Mouse (Mus musculus) MEL (cell line): ENCODE measurements at regions not wholly inside any gene's neighbourhood (a gene's known extent, or its start where the extent isn't known, plus 50 kb on each side); places are given as distances from the start of the nearest gene placed in this dataset.

Experiments
- DNase-seq: peaks from one replicate; pipeline ENCODE4 v3.0.0; 2011; ENCODE audit warnings: low read depth, low spot score
- H3K27ac ChIP-seq: 2 replicates; pipeline ENCODE4 v1.5.1; 2012; ENCODE audit warnings: low read depth, mild to moderate bottlenecking, control low read depth, low read length, moderate library complexity; ENCODE audit not compliant: control insufficient read depth
- H3K27me3 ChIP-seq, 2 experiments: fragments of 150-350 bp in 1 of 2; sonication (generic) in 1 of 2; 2 replicates each; pipeline ENCODE4 v1.6.1; 2012; ENCODE audit warnings: low read length in 2 of 2, mild to moderate bottlenecking in 2 of 2, improper control_type of control experiment in 1 of 2, moderate library complexity in 1 of 2; ENCODE audit not compliant: insufficient read depth in 2 of 2, control insufficient read depth in 1 of 2
- H3K36me3 ChIP-seq, 2 experiments: 2 replicates each; pipeline ENCODE4 v1.6.1; 2012 to 2014; ENCODE audit warnings: low read length in 2 of 2, improper control_type of control experiment in 1 of 2, inconsistent platforms in 1 of 2, mild to moderate bottlenecking in 1 of 2; ENCODE audit not compliant: insufficient read depth in 2 of 2, control insufficient read depth in 1 of 2
- H3K4me1 ChIP-seq, 2 experiments: fragments of 150-350 bp in 1 of 2; sonication (generic) in 1 of 2; 2 replicates each; pipeline ENCODE4 v1.6.1; 2012; ENCODE audit warnings: low read length in 2 of 2, improper control_type of control experiment in 1 of 2, mild to moderate bottlenecking in 1 of 2; ENCODE audit not compliant: insufficient read depth in 2 of 2, control insufficient read depth in 1 of 2
- H3K4me3 ChIP-seq, 2 experiments: fragments of 150-350 bp in 1 of 2; sonication (generic) in 1 of 2; 2 replicates each; pipeline ENCODE4 v1.5.1; 2012; ENCODE audit warnings: low read depth in 2 of 2, low read length in 2 of 2, mild to moderate bottlenecking in 2 of 2, moderate library complexity in 2 of 2, control low read depth in 1 of 2, improper control_type of control experiment in 1 of 2; ENCODE audit not compliant: control insufficient read depth in 1 of 2, insufficient read depth in 1 of 2
- H3K79me2 ChIP-seq: 2 replicates; pipeline ENCODE4 v1.6.1; 2012; ENCODE audit warnings: mild to moderate bottlenecking, low read length, moderate library complexity; ENCODE audit not compliant: control insufficient read depth, poor library complexity, insufficient read depth
- H3K9ac ChIP-seq: 2 replicates; pipeline ENCODE4 v1.6.1; 2012; ENCODE audit warnings: low read depth, mild to moderate bottlenecking, control low read depth, low read length, moderate library complexity; ENCODE audit not compliant: control insufficient read depth, poor library complexity, severe bottlenecking
- H3K9me3 ChIP-seq: fragments of 150-350 bp; sonication (generic); replicated peaks from 2 replicates; pipeline ENCODE4 v1.6.1; 2012; ENCODE audit warnings: mild to moderate bottlenecking, low read length, improper control_type of control experiment, moderate library complexity; ENCODE audit not compliant: insufficient read depth
- CTCF ChIP-seq, 3 experiments: IDR thresholded peaks in 2 of 3; conservative IDR thresholded peaks in 1 of 3; 2 replicates each; pipeline ENCODE4 v1.5.1; 2011 to 2012; ENCODE audit warnings: low read length in 3 of 3, low read depth in 2 of 3, mild to moderate bottlenecking in 2 of 3, improper control_type of control experiment in 1 of 3, inconsistent platforms in 1 of 3, mixed read lengths in 1 of 3, moderate library complexity in 1 of 3; ENCODE audit not compliant: control insufficient read depth in 1 of 3, insufficient read depth in 1 of 3, poor library complexity in 1 of 3, severe bottlenecking in 1 of 3
- ELF1 ChIP-seq: IDR thresholded peaks from 2 replicates; pipeline ENCODE4 v1.6.1; 2014; ENCODE audit warnings: low read depth, mild to moderate bottlenecking, inconsistent platforms, low read length, improper control_type of control experiment, moderate library complexity
- ETS1 ChIP-seq: IDR thresholded peaks from 2 replicates; pipeline ENCODE4 v1.6.1; 2012; ENCODE audit warnings: low read depth, mild to moderate bottlenecking, inconsistent platforms, low read length, improper control_type of control experiment, moderate library complexity
- GATA1 ChIP-seq: IDR thresholded peaks from 2 replicates; pipeline ENCODE4 v1.6.1; 2011; ENCODE audit warnings: low read depth, low read length, improper control_type of control experiment
- MAFK ChIP-seq: IDR thresholded peaks from 2 replicates; pipeline ENCODE4 v1.6.1; 2011; ENCODE audit warnings: low read depth, mild to moderate bottlenecking, low read length, improper control_type of control experiment, borderline replicate concordance
- MAZ ChIP-seq: IDR thresholded peaks from 2 replicates; pipeline ENCODE4 v1.6.1; 2012; ENCODE audit warnings: low read depth, mild to moderate bottlenecking, inconsistent platforms, low read length, improper control_type of control experiment
- MYB ChIP-seq: IDR thresholded peaks from 2 replicates; pipeline ENCODE4 v1.6.1; 2011; ENCODE audit warnings: mild to moderate bottlenecking, low read depth, low read length, improper control_type of control experiment
- NELFE ChIP-seq: IDR thresholded peaks from 2 replicates; pipeline ENCODE4 v1.6.1; 2011; ENCODE audit warnings: low read depth, low read length, improper control_type of control experiment
- NRF1 ChIP-seq: IDR thresholded peaks from 2 replicates; pipeline ENCODE4 v1.6.1; 2014; ENCODE audit warnings: low read depth, mild to moderate bottlenecking, inconsistent platforms, low read length, improper control_type of control experiment, moderate library complexity; ENCODE audit not compliant: poor library complexity, insufficient read depth, severe bottlenecking
- POLR2A ChIP-seq, 2 experiments: IDR thresholded peaks; 2 replicates each; pipeline ENCODE4 v1.6.1; 2011 to 2012; ENCODE audit warnings: low read length in 2 of 2, mild to moderate bottlenecking in 2 of 2, control low read depth in 1 of 2, improper control_type of control experiment in 1 of 2, low read depth in 1 of 2, moderate library complexity in 1 of 2; ENCODE audit not compliant: control insufficient read depth in 1 of 2, insufficient read depth in 1 of 2, poor library complexity in 1 of 2
- SMC3 ChIP-seq: IDR thresholded peaks from 2 replicates; pipeline ENCODE4 v1.6.1; 2011; ENCODE audit warnings: low read depth, low read length, improper control_type of control experiment
- UBTF ChIP-seq: IDR thresholded peaks from 2 replicates; pipeline ENCODE4 v1.6.1; 2012; ENCODE audit warnings: low read depth, mild to moderate bottlenecking, inconsistent platforms, low read length, improper control_type of control experiment, moderate library complexity, borderline replicate concordance; ENCODE audit not compliant: insufficient read depth
- USF1 ChIP-seq: IDR thresholded peaks from 2 replicates; pipeline ENCODE4 v1.6.1; 2014; ENCODE audit warnings: low read depth, mild to moderate bottlenecking, inconsistent platforms, low read length, improper control_type of control experiment, moderate library complexity
- ZMIZ1 ChIP-seq: IDR thresholded peaks from 2 replicates; pipeline ENCODE4 v1.6.1; 2012; ENCODE audit warnings: low read depth, mild to moderate bottlenecking, inconsistent platforms, low read length, improper control_type of control experiment, moderate library complexity

GRCm38 (mm10) chr1:78980051-78980450 is 163.5 kb downstream of the Kcne4 start:
- Histone ChIP-seq H3K27ac (no peak overlapping the region), H3K79me2 (no peaks in the 10 kb centered on the region), H3K9ac (no peak overlapping the region), H3K4me3 (no peak overlapping the region), H3K27me3 (no peaks in the 10 kb centered on the region), H3K36me3 (no peaks in the 10 kb centered on the region), H3K4me1 (no peaks in the 10 kb centered on the region), H3K9me3 (no peaks in the 10 kb centered on the region)
- no peak for TF ChIP-seq POLR2A (IDR thresholded peaks at IDR 0.05; ENCODE audit: control insufficient read depth in 1 of 2, insufficient read depth in 1 of 2, low read depth in 1 of 2, low read length in 2 of 2, poor library complexity in 1 of 2)
- TF ChIP-seq ZMIZ1 = no peak
- TF ChIP-seq CTCF (IDR thresholded peaks at IDR 0.05 in 2 of 3, conservative IDR thresholded peaks at IDR 0.05 in 1 of 3; ENCODE audit: control insufficient read depth in 1 of 3, insufficient read depth in 1 of 3, low read depth in 2 of 3, low read length in 3 of 3, poor library complexity in 1 of 3, severe bottlenecking in 1 of 3) = no peak
- TF ChIP-seq NRF1 = no peak
- TF ChIP-seq ETS1 = no peak
- TF ChIP-seq MYB = no peak
- no peak for TF ChIP-seq NELFE
- no peak for TF ChIP-seq MAZ
- TF ChIP-seq ELF1 = no peak
- TF ChIP-seq USF1 = no peak
- TF ChIP-seq SMC3 = no peak
- TF ChIP-seq UBTF = no peak
- TF ChIP-seq MAFK = no peak
- TF ChIP-seq GATA1 = no peak
- DNase-seq = no peak
